Mouse (Mus musculus): ENCODE measurements around the gene Olfr1434.
"Not testable (repeated sequence)": the region's sequence is repeated elsewhere in the genome, so short reads cannot be mapped to it uniquely, and the experiment has no call there.

Gene Olfr1434

GRCm38 (mm10) chr19:12279554-12279953, at the start of gene Olfr1434:
Olfr1434 (plus strand) TSS chr19:12279854.
- no peak for DNase-seq (ENCODE audit: low read depth)

GRCm38 (mm10) chr19:12232496-12232895, 47.2 kb upstream of the Olfr1434 start, which contains the start of gene Olfr1432:
Olfr1432 (minus strand) TSS chr19:12232596.
- DNase-seq (ENCODE audit: low read depth) = not testable (repeated sequence)

- DNase-seq (ENCODE audit: low read depth) = no peak
Measured at GRCm38 (mm10) chr19:12241559-12241958, 38.1 kb upstream of the Olfr1434 start, which contains the start of gene Olfr262. Olfr262 (minus strand) TSS chr19:12241659.

- DNase-seq (ENCODE audit: low read depth) = no peak
Measured at GRCm38 (mm10) chr19:12260732-12261131, 18.9 kb upstream of the Olfr1434 start, which contains the start of gene Olfr235. Olfr235 (plus strand) TSS chr19:12261032.

- no peak for DNase-seq (ENCODE audit: low read depth)
Measured at GRCm38 (mm10) chr19:12292979-12293378, 13.3 kb downstream of the Olfr1434 start.

DNA sequence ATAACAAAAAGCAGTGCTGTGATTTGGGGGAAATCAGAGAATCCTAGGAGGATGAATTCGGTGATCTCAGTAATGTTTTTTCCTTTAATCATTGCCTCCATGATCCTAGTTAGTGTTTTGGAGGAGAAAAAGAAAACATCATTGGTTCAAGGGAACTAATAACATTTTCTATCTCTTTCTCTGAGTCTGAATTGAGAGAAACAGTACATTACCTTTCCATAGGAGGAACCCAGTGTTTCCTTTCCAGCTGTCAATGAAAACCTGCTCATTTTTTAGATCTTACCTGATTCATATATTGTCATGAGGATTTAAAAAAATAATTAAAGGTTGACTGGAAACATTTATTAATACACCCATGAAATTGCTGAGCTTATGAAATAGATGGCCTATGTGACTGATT, 19.4 kb downstream of the Olfr1434 start, which contains the start of gene Olfr1436:
Gene Olfr1436, minus strand, starts transcription at position 101 of the 400 bp plus-strand sequence.
- DNase-seq (ENCODE audit: low read depth) = not testable (repeated sequence)

DNA sequence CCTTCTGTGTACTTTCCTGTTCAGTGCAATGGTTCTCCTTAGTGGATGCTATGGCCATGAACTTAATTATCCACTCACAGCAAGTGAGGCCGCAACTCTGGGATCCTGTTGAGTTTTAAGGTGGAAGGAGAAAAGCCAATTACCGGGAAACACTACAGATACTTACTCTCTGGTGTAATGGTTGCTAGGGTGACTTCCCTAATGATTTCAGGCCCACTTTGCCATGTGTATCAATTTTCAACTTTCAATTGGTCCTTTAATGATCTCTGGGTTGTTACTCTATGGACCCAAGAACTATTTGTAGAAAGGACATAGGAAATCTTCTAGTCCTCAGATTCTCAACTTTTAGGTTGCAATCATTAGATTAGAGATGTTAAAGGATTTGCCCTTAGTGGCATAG, 45.3 kb downstream of the Olfr1434 start, which contains the start of gene Olfr1437:
Gene Olfr1437, minus strand, starts transcription at position 101 of the 400 bp plus-strand sequence.
- DNase-seq (ENCODE audit: low read depth) = no peak
